Mouse (Mus musculus) liver, adult 2 months (tissue): Measurements from ENCODE around the gene Inpp5a.
A peak's percentile ranks its signal among the peaks of the same experiment; 100 is the strongest.

Source experiments
- CTCF ChIP-seq: fragments of 200-500 bp; IDR thresholded peaks from 2 replicates; pipeline ENCODE4 v1.5.1; 2011; ENCODE audit warnings: low read depth, low read length, control low read depth
- POLR2A ChIP-seq: fragments of 200-500 bp; IDR thresholded peaks from 2 replicates; pipeline ENCODE4 v1.6.1; 2011; ENCODE audit warnings: low read length, control low read depth; ENCODE audit not compliant: insufficient read depth; ENCODE audit errors: extremely low read depth

GRCm38 (mm10) chr7:139441761-139442211, 52.9 kb downstream of the Inpp5a start:
- TF ChIP-seq POLR2A: no peak
- TF ChIP-seq CTCF: peak; percentile 28; the same call in 1 of the 2 replicates
